8 mouse cellular contexts compared by ENCODE assay signal in the genomic region with DNA sequence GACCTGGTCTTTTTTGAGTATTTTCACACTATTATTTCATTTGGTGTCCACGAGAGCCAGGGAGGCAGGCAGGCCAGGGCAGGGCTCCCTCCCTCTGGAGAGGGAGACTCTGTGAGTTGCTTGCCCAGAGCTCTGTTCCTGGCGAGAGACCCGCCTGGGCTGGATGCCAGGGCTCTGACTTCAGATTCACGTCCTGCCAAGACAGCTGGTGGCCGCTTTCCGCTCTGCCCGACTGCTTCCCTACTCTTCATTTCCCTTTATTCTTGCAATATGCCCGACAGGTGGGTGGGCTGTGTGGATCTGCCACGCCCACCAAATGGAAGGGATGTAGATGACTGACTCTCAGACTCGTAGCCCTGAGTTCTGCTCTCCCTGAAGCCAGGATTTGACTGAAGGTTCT.
DNase-seq lines count a peak whose midpoint lies in the region; ATAC-seq and TF ChIP-seq lines count a peak whose summit lies in the region.

No protein-coding gene starts in this region.

- no peak for TF ChIP-seq CTCF in heart, postnatal 0 days (IDR thresholded peaks at IDR 0.05; ENCODE audit: low read depth)

- H3K9me3 ChIP-seq in kidney, embryonic 15.5 days (replicated peaks) = no peaks in the 10 kb centered on the region
- no peaks in the 10 kb centered on the region for H3K9me3 ChIP-seq in heart, postnatal 0 days (replicated peaks; ENCODE audit: control insufficient read depth, low read length)
- H3K9me3 ChIP-seq in midbrain, embryonic 14.5 days (ENCODE audit: control insufficient read depth, low read length) = no peaks in the 10 kb centered on the region

- H3K27ac ChIP-seq in kidney, embryonic 15.5 days = no peak overlapping the region
- no peak overlapping the region for H3K27ac ChIP-seq in heart, postnatal 0 days (ENCODE audit: low read depth)
- peak overlapping the region; percentile 16; the same call in 1 of the 2 replicates for H3K27ac ChIP-seq in midbrain, embryonic 14.5 days (replicated peaks; ENCODE audit: low read depth, low read length)

- 17% methylated on average over 10 of the region's 10 CpGs for WGBS in kidney, embryonic 15.5 days
- 4% methylated on average over 10 of the region's 10 CpGs for WGBS in heart, postnatal 0 days
- WGBS in midbrain, embryonic 14.5 days = 9% methylated on average over 10 of the region's 10 CpGs

- H3K36me3 ChIP-seq in kidney, embryonic 15.5 days = no peaks in the 10 kb centered on the region
- H3K36me3 ChIP-seq in heart, postnatal 0 days (replicated peaks; ENCODE audit: control insufficient read depth, insufficient read depth, low read length) = no peaks in the 10 kb centered on the region
- H3K36me3 ChIP-seq in midbrain, embryonic 14.5 days (ENCODE audit: control insufficient read depth, insufficient read depth, low read length) = no peaks in the 10 kb centered on the region

- no peak overlapping the region for H3K9ac ChIP-seq in kidney, embryonic 15.5 days
- H3K9ac ChIP-seq in heart, postnatal 0 days (replicated peaks; ENCODE audit: low read depth, low read length) = no peak overlapping the region
- H3K9ac ChIP-seq in midbrain, embryonic 14.5 days (replicated peaks; ENCODE audit: low read length) = no peak overlapping the region

- peaks cover 47% of the 10 kb centered on the region for H3K27me3 ChIP-seq in kidney, embryonic 15.5 days
- H3K27me3 ChIP-seq in heart, postnatal 0 days (ENCODE audit: control insufficient read depth, insufficient read depth, low read length) = peaks cover 24% of the 10 kb centered on the region
- H3K27me3 ChIP-seq in midbrain, embryonic 14.5 days (ENCODE audit: control insufficient read depth, insufficient read depth, low read length) = peaks cover 19% of the 10 kb centered on the region; the same call in 1 of the 2 replicates

- no peak for TF ChIP-seq EP300 in heart, postnatal 0 days (IDR thresholded peaks at IDR 0.05; ENCODE audit: low read depth)

- no peak overlapping the region for H3K4me3 ChIP-seq in kidney, embryonic 15.5 days (replicated peaks)
- no peak overlapping the region for H3K4me3 ChIP-seq in heart, postnatal 0 days (ENCODE audit: low read depth, low read length)
- H3K4me3 ChIP-seq in midbrain, embryonic 14.5 days (replicated peaks; ENCODE audit: low read depth, low read length) = no peak overlapping the region

- peak; percentile 83 for DNase-seq in kidney, adult 18-20 months
- DNase-seq in cerebellum, postnatal 25 days = peak; percentile 99
- peak; percentile 77 for DNase-seq in heart, postnatal 0 days (ENCODE audit: low spot score)
- DNase-seq in layer of hippocampus, postnatal 14 days (ENCODE audit: low spot score in 2 of 2) = peak; percentile 92 to 96
- DNase-seq in midbrain, embryonic 14.5 days = peak; percentile 86
- peak; percentile 55 for DNase-seq in urinary bladder, adult 2 months (ENCODE audit: low spot score)

- no peak for ATAC-seq in kidney, embryonic 15.5 days (replicated peaks; ENCODE audit: low FRiP score)
- peak; percentile 73 for ATAC-seq in heart, postnatal 0 days (ENCODE audit: insufficient read depth, low read depth)
- ATAC-seq in midbrain, embryonic 14.5 days (ENCODE audit: low FRiP score, low TSS enrichment) = peak; percentile 57; the same call in 1 of the 2 replicates
- no peak for ATAC-seq in monocyte, adult 5-6 weeks (replicated peaks; ENCODE audit: insufficient number of reproducible peaks, low FRiP score, low TSS enrichment, poor library complexity, severe bottlenecking)

- H3K4me1 ChIP-seq in kidney, embryonic 15.5 days = peaks cover 12% of the 10 kb centered on the region
- 0 out of 2 replicates have a peak, but pooled peaks cover 5% of the 10 kb centered on the region for H3K4me1 ChIP-seq in heart, postnatal 0 days (ENCODE audit: control insufficient read depth, insufficient read depth)
- peaks cover 8% of the 10 kb centered on the region; the same call in 1 of the 2 replicates for H3K4me1 ChIP-seq in midbrain, embryonic 14.5 days (ENCODE audit: control insufficient read depth, insufficient read depth, low read length)

- no peak overlapping the region for H3K4me2 ChIP-seq in kidney, embryonic 15.5 days
- no peak overlapping the region for H3K4me2 ChIP-seq in heart, postnatal 0 days (ENCODE audit: low read depth, low read length)
- no peak overlapping the region for H3K4me2 ChIP-seq in midbrain, embryonic 14.5 days (ENCODE audit: low read length)

Comparison
In these comparisons a context has a peak if more than half of its experiments do, and no peak if none do; other contexts are left out.
1. ATAC-seq: peak in heart, postnatal 0 days (single experiment) and midbrain, embryonic 14.5 days (single experiment); none in kidney, embryonic 15.5 days (single experiment) and monocyte, adult 5-6 weeks (single experiment).
2. Peak in every context shown above with its lines, with median percentiles within 50 percentile points of each other: DNase-seq.